Mouse (Mus musculus) heart, adult 2 months (tissue): ENCODE measurements around the gene Cacnb1.

ENCODE experiments used
- CTCF ChIP-seq: fragments of 200-600 bp; IDR thresholded peaks from 2 replicates; pipeline ENCODE4 v1.8.1; 2022; ENCODE audit warnings: antibody characterized with exemption, mild to moderate bottlenecking, moderate library complexity
- EP300 ChIP-seq: fragments of 200-500 bp; IDR thresholded peaks from 2 replicates; pipeline ENCODE4 v1.6.1; 2011; ENCODE audit warnings: low read depth, low read length, control low read depth; ENCODE audit not compliant: insufficient read depth
- POLR2A ChIP-seq: fragments of 200-500 bp; IDR thresholded peaks from 2 replicates; pipeline ENCODE4 v1.6.1; 2011; ENCODE audit warnings: mild to moderate bottlenecking, low read depth, low read length, control low read depth; ENCODE audit not compliant: insufficient read depth

DNA sequence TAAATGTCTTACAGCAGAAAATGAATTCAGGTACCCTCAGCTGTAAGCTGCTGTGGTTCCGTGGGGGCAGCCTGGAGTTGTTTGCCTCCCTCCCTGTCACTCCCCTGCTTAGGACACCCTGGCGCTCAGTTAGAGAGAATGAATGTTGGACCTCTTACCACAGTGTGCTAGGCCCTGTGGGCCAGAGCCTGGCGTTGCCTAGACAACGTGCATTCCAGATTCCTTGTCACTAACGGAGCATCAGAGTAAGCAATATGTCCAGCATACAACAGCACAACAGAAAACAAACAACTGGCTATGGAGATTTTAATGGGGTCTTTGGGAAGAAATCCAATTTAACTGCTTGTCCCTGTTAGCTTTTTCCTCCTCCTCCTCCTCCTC is 63.5 kb downstream of the Cacnb1 start:
- no peak for TF ChIP-seq CTCF
- TF ChIP-seq POLR2A: no peak
- TF ChIP-seq EP300: no peak
